Mouse (Mus musculus) Muller cell, postnatal 12 days (primary cell): ENCODE results near the gene Arpp19.

Source experiments
- DNase-seq: peaks from one replicate; pipeline ENCODE4 v3.0.0-alpha.2; 2015; ENCODE audit errors: inconsistent ontology term

The Arpp19 gene

DNA sequence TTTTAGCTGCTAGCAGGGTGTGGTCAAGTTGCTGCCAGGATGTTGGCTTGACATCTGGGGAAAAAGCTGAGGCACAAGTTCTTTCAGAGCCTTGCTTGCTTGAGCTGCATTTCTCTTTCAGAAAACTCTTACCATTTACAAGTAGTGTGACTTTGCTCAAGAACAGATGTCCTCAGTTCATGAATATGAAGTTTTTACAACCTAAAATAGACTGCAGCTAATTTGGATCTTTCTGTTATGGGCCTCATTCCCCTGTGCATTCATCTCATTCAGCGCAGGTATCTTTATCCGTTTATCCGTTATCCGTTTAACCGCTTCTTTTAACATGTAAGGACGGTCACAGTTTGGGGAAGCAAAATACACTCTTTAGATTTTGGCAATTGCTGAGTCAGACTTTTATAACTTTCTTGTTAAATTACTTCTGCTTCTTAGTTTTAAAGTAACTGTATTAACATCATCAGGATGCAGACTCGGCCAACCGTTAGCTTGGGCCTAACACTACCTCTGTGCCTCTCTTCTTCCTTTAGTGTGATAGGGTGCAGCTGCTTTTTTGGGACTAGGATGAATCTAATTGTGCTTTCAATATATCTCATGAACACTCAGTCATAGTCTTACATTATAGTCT, 62.9 kb downstream of the Arpp19 start:
- DNase-seq = no peak

GRCm38 (mm10) chr9:75102131-75102530, 64.7 kb downstream of the Arpp19 start:
- DNase-seq = no peak
